Mouse (Mus musculus): ENCODE measurements around the gene Bcl11a. TPM values are rescaled to one million over a fixed set of nuclear protein-coding genes. Genes with fewer than 3 reads are reported as not detected.

Gene Bcl11a
- polyA plus RNA-seq, 1 experiment, result 0.72 TPM

DNA sequence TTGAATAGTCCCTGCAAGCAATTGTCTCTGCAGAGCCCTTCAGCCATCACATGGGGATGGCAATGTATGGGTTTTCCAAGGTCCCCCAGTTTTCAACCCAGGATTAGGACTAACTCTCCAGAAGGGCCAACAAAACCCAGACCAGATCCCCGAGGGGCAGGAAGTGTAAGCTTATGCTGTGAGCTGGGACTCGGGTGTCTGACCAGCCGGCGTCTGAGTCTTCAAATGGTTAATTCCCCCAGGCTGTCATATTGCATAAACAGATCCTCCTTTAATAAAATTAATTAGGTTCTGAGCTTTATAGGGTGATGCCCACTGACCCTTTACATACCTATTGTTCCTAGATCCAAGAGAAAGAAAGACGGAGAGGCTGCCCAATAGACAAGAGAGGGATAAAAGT, 17.4 kb upstream of the Bcl11a start:
- Histone ChIP-seq H3K4me1 (ENCODE audit: control insufficient read depth, insufficient read depth, low read length) (no peaks in the 10 kb centered on the region), H3K27ac (ENCODE audit: insufficient read depth, low read depth, low read length) (no peak overlapping the region), H3K4me3 (ENCODE audit: insufficient read depth, low read depth, low read length) (no peak overlapping the region), H3K27me3 (replicated peaks; ENCODE audit: control insufficient read depth, insufficient read depth, low read length) (peaks cover 4% of the 10 kb centered on the region), H3K36me3 (ENCODE audit: control insufficient read depth, insufficient read depth, low read length) (no peaks in the 10 kb centered on the region)
- no peak for DNase-seq
- TF ChIP-seq POLR2A (IDR thresholded peaks at IDR 0.05; ENCODE audit: low read depth, low read length), result no peak
- no peak for TF ChIP-seq CTCF (conservative IDR thresholded peaks at IDR 0.05; ENCODE audit: insufficient read depth, insufficient read length, low read depth, low read length)
- 7% methylated on average over 5 of the region's 5 CpGs for WGBS

DNA sequence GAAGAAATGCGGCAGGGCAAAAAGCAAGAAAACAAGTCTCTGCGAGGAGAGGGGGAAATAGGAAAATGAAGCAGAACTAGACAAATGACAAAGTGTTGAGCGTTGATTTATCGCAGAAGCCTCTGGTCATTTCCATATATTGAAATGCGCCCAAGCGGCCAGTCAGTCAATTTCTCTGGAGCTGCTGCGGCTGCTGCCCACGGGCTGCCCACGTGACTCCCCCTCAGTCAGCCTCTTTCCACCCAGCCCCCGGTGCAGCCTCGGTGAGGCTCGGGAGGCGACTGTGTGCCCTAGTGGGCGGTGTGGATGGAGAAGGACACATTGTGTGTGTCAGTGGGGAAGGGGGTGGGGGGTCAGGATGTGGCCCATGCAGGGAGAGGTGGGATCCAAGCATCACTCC, 16.0 kb upstream of the Bcl11a start:
- no peak overlapping the region for H3K4me3 ChIP-seq (ENCODE audit: insufficient read depth, low read depth, low read length)
- no peak overlapping the region for H3K27ac ChIP-seq (ENCODE audit: insufficient read depth, low read depth, low read length)
- TF ChIP-seq POLR2A (IDR thresholded peaks at IDR 0.05; ENCODE audit: low read depth, low read length) (no peak), CTCF (conservative IDR thresholded peaks at IDR 0.05; ENCODE audit: insufficient read depth, insufficient read length, low read depth, low read length) (no peak)
- no peaks in the 10 kb centered on the region for H3K4me1 ChIP-seq (ENCODE audit: control insufficient read depth, insufficient read depth, low read length)
- no peaks in the 10 kb centered on the region for H3K36me3 ChIP-seq (ENCODE audit: control insufficient read depth, insufficient read depth, low read length)
- H3K27me3 ChIP-seq (replicated peaks; ENCODE audit: control insufficient read depth, insufficient read depth, low read length), result peaks cover 4% of the 10 kb centered on the region
- 3% methylated on average over 14 of the region's 14 CpGs for WGBS
- DNase-seq, result no peak

DNA sequence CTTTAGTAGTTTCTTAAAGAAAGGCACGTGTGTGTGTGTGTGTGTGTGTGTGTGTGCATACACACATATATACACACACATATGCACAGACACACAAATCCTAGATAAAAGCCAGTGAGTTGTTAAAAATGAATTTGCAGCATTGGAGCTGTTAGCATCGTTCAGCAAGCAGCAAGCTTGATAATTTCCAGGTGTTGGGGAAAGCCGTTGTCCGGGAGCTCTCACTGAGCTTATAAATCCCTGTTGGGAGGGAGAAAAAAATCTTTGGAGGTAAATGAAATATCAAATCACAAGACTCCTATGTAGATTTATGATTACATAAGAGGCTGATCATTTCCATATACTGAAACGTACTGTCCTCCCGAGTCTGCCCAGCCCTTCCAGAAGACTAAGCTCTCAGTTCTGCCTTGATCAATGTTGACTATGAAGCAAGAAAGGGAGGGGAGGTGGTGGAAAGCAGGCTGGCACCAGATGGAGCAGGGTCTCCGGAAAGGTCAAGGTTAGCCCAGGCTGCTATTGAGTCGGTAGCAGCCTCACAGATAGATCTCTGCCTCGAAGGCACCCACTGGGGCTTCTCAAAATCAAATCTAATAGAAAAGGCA, 15.3 kb upstream of the Bcl11a start:
- H3K4me1 ChIP-seq (ENCODE audit: control insufficient read depth, insufficient read depth, low read length), result no peaks in the 10 kb centered on the region
- peaks cover 4% of the 10 kb centered on the region for H3K27me3 ChIP-seq (replicated peaks; ENCODE audit: control insufficient read depth, insufficient read depth, low read length)
- TF ChIP-seq POLR2A (IDR thresholded peaks at IDR 0.05; ENCODE audit: low read depth, low read length) (no peak), CTCF (conservative IDR thresholded peaks at IDR 0.05; ENCODE audit: insufficient read depth, insufficient read length, low read depth, low read length) (no peak)
- 40% methylated on average over 9 of the region's 9 CpGs for WGBS
- H3K27ac ChIP-seq (ENCODE audit: insufficient read depth, low read depth, low read length), result no peak overlapping the region
- no peaks in the 10 kb centered on the region for H3K36me3 ChIP-seq (ENCODE audit: control insufficient read depth, insufficient read depth, low read length)
- no peak for DNase-seq
- no peak overlapping the region for H3K4me3 ChIP-seq (ENCODE audit: insufficient read depth, low read depth, low read length)

DNA sequence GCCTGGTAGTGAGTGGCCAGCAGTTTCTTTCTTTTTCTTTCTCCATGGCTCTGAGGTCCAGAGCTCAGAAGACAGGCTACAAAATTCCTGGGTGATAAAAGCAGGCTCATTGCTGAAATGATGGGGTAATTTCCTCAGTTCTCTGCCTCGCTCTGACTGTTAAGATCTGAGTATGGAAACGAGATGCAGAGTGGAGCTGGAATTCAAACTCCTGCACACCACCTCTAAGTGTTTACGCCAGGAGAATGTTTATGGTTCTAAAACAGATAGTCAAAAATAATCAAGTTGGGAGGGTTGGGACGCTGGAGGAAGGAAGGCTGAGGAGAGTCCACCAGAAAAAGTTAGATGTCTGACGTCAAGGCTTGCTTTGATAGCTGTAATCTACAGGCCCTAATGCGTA, 13.6 kb upstream of the Bcl11a start:
- H3K36me3 ChIP-seq (ENCODE audit: control insufficient read depth, insufficient read depth, low read length), result no peaks in the 10 kb centered on the region
- WGBS, result 69% methylated on average over 6 of the region's 6 CpGs
- DNase-seq, result no peak
- no peaks in the 10 kb centered on the region for H3K4me1 ChIP-seq (ENCODE audit: control insufficient read depth, insufficient read depth, low read length)
- TF ChIP-seq POLR2A (IDR thresholded peaks at IDR 0.05; ENCODE audit: low read depth, low read length) (no peak), CTCF (conservative IDR thresholded peaks at IDR 0.05; ENCODE audit: insufficient read depth, insufficient read length, low read depth, low read length) (no peak)
- peaks cover 4% of the 10 kb centered on the region for H3K27me3 ChIP-seq (replicated peaks; ENCODE audit: control insufficient read depth, insufficient read depth, low read length)
- no peak overlapping the region for H3K27ac ChIP-seq (ENCODE audit: insufficient read depth, low read depth, low read length)
- no peak overlapping the region for H3K4me3 ChIP-seq (ENCODE audit: insufficient read depth, low read depth, low read length)

DNA sequence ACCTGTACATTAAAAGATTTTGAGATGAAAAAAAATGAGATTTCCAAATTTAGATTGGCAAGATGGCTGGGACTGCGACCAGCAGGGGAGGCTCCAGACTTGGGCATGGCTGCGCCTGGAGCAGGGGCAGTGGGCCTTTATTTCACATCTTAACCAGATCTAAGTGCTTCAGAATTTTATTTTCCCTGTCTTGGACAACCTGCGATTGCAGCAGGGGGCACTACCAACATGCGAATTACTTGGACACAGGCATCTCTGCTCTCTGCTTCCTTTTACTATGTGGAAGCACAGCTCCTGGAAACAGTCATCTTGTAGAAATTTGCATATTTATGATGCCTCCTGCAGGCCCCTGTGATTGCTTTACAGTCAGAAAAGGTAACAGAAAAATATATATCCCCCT, 12.5 kb upstream of the Bcl11a start:
- Histone ChIP-seq H3K27ac (ENCODE audit: insufficient read depth, low read depth, low read length) (no peak overlapping the region), H3K27me3 (replicated peaks; ENCODE audit: control insufficient read depth, insufficient read depth, low read length) (peaks cover 4% of the 10 kb centered on the region), H3K4me3 (ENCODE audit: insufficient read depth, low read depth, low read length) (no peak overlapping the region), H3K36me3 (ENCODE audit: control insufficient read depth, insufficient read depth, low read length) (no peaks in the 10 kb centered on the region), H3K4me1 (ENCODE audit: control insufficient read depth, insufficient read depth, low read length) (no peaks in the 10 kb centered on the region)
- 49% methylated on average over 4 of the region's 4 CpGs for WGBS
- TF ChIP-seq POLR2A (IDR thresholded peaks at IDR 0.05; ENCODE audit: low read depth, low read length) (no peak), CTCF (conservative IDR thresholded peaks at IDR 0.05; ENCODE audit: insufficient read depth, insufficient read length, low read depth, low read length) (peak; percentile 30; the same call in 1 of the 2 replicates)
- no peak for DNase-seq

DNA sequence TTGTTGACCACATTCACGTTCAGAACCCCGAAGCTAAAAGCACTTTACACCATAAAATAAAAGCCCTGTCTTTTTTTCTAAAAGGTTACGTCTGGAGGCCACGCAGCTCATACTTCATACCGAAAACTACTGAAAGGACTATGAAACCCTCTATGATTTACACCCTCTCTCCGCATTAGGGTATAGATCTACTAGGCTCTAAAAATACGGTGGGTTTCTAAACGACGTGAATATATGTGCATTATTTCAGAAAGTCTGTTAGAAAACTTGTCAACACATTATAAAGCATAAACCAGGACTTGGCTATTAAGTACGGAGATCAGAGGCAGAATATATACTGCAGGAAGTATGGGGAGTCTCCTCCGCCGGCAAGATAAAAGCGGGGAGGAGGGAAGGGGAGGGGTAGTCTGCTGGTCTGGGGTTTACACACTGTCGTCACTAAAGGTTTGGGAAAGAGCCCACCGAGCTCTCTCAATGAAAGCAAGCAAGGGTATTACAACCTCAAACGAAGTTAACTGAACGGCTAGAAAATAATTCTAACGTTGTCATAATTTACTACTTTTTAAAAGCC, 3.8 kb upstream of the Bcl11a start:
- Histone ChIP-seq H3K36me3 (ENCODE audit: control insufficient read depth, insufficient read depth, low read length) (no peaks in the 10 kb centered on the region), H3K4me1 (ENCODE audit: control insufficient read depth, insufficient read depth, low read length) (no peaks in the 10 kb centered on the region), H3K27ac (ENCODE audit: insufficient read depth, low read depth, low read length) (no peak overlapping the region), H3K27me3 (replicated peaks; ENCODE audit: control insufficient read depth, insufficient read depth, low read length) (peaks cover 18% of the 10 kb centered on the region), H3K4me3 (ENCODE audit: insufficient read depth, low read depth, low read length) (no peak overlapping the region)
- TF ChIP-seq POLR2A (IDR thresholded peaks at IDR 0.05; ENCODE audit: low read depth, low read length) (no peak), CTCF (conservative IDR thresholded peaks at IDR 0.05; ENCODE audit: insufficient read depth, insufficient read length, low read depth, low read length) (no peak)
- no peak for DNase-seq
- WGBS, result 4% methylated on average over 18 of the region's 18 CpGs

DNA sequence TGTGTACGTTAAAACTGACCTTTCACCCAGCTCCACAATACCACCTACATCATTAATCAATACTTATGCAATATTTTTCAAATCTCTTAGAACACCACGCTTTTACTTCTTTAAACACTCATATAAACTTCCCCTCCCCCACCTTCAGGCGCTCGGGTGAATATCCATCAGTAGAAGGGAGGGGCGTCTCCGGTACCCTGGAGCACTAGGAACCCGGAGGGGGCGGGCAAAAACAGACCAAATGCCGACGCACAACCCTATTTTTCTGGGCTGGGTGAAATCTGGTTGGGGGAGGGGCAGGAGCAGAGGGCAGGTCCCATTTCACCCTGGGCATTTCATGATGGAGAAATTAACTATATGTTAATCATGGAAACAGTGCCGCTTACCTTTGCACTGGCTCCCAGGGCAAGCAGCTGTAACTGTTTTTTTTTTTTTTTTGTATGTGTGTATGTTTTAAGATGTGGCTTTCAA, 3.2 kb upstream of the Bcl11a start, which contains the start of gene A830031A19Rik:
Gene A830031A19Rik, minus strand, starts transcription at position 421 of the 471 bp plus-strand sequence.
- 3% methylated on average over 11 of the region's 11 CpGs for WGBS
- Histone ChIP-seq H3K27ac (ENCODE audit: insufficient read depth, low read depth, low read length) (no peak within 1 kb of the TSS), H3K4me1 (ENCODE audit: control insufficient read depth, insufficient read depth, low read length) (no peaks in the 10 kb centered on the region), H3K27me3 (replicated peaks; ENCODE audit: control insufficient read depth, insufficient read depth, low read length) (peaks cover 18% of the 10 kb centered on the region), H3K36me3 (ENCODE audit: control insufficient read depth, insufficient read depth, low read length) (no peaks in the 10 kb centered on the region), H3K4me3 (ENCODE audit: insufficient read depth, low read depth, low read length) (peak within 1 kb of the TSS; percentile 51)
- TF ChIP-seq POLR2A (IDR thresholded peaks at IDR 0.05; ENCODE audit: low read depth, low read length), result no peak
- DNase-seq, result no peak

Measured in kidney, adult 2 months (tissue).